Mouse (Mus musculus): ENCODE results near the gene Prkca. TPM values are rescaled to one million over a fixed set of nuclear protein-coding genes. Genes with fewer than 3 reads are reported as not detected.

The Prkca gene
- polyA plus RNA-seq, 1 experiment, result 18.1 TPM

- Histone ChIP-seq H3K27me3 (ENCODE audit: control insufficient read depth, insufficient read depth, insufficient read length) (no peaks in the 10 kb centered on the region), H3K4me3 (ENCODE audit: insufficient read depth, poor library complexity, severe bottlenecking) (no peak overlapping the region)
Measured at GRCm38 (mm10) chr11:108345321-108345720, 1.6 kb upstream of the Prkca start.

GRCm38 (mm10) chr11:108344759-108345158 is 1.0 kb upstream of the Prkca start:
- Histone ChIP-seq H3K79me2 (ENCODE audit: control insufficient read depth, insufficient read depth) (peaks cover 38% of the 10 kb centered on the region), H3K4me3 (ENCODE audit: insufficient read depth, poor library complexity, severe bottlenecking) (no peak overlapping the region), H3K36me3 (ENCODE audit: control insufficient read depth, insufficient read depth) (peaks cover 14% of the 10 kb centered on the region), H3K27me3 (ENCODE audit: control insufficient read depth, insufficient read depth, insufficient read length) (no peaks in the 10 kb centered on the region), H3K79me3 (ENCODE audit: low read depth) (peaks cover 35% of the 10 kb centered on the region), H3ac (ENCODE audit: control insufficient read depth, insufficient read length, low read depth) (no peak overlapping the region)
- TF ChIP-seq MYOD1 (IDR thresholded peaks at IDR 0.05; ENCODE audit: control insufficient read depth, insufficient read length, low read depth), result no peak
- no peak for TF ChIP-seq CEBPB (IDR thresholded peaks at IDR 0.05; ENCODE audit: low read depth)

More at GRCm38 (mm10) chr11:108345321-108345720, 1.6 kb upstream of the Prkca start:
- Histone ChIP-seq H3K79me3 (ENCODE audit: low read depth) (peaks cover 30% of the 10 kb centered on the region), H3K79me2 (ENCODE audit: control insufficient read depth, insufficient read depth) (peaks cover 33% of the 10 kb centered on the region), H3ac (ENCODE audit: control insufficient read depth, insufficient read length, low read depth) (no peak overlapping the region), H3K36me3 (ENCODE audit: control insufficient read depth, insufficient read depth) (peaks cover 10% of the 10 kb centered on the region)
- no peak for TF ChIP-seq CEBPB (IDR thresholded peaks at IDR 0.05; ENCODE audit: low read depth)
- TF ChIP-seq FOSL1 (IDR thresholded peaks at IDR 0.05; ENCODE audit: insufficient read depth, low read length, poor library complexity, severe bottlenecking), result no peak
- TF ChIP-seq USF1 (IDR thresholded peaks at IDR 0.05; ENCODE audit: low read depth), result no peak
- TF ChIP-seq MYOG (IDR thresholded peaks at IDR 0.05; ENCODE audit: control insufficient read depth, extremely low read depth, insufficient read length), result no peak
- no peak for TF ChIP-seq MAX (IDR thresholded peaks at IDR 0.05)
- TF ChIP-seq MYOD1 (IDR thresholded peaks at IDR 0.05; ENCODE audit: control insufficient read depth, insufficient read length, low read depth), result no peak
- TF ChIP-seq CTCF (IDR thresholded peaks at IDR 0.05; ENCODE audit: control insufficient read depth, insufficient read depth, insufficient read length), result no peak

- H3K4me3 ChIP-seq (ENCODE audit: insufficient read depth, poor library complexity, severe bottlenecking), result peak within 1 kb of the TSS; percentile 98
- H3ac ChIP-seq (ENCODE audit: control insufficient read depth, insufficient read length, low read depth), result peak within 1 kb of the TSS; percentile 93
- H3K79me3 ChIP-seq (ENCODE audit: low read depth), result peaks cover 48% of the 10 kb centered on the region
- TF ChIP-seq MYOD1 (IDR thresholded peaks at IDR 0.05; ENCODE audit: control insufficient read depth, insufficient read length, low read depth), result no peak
- H3K27me3 ChIP-seq (ENCODE audit: control insufficient read depth, insufficient read depth, insufficient read length), result no peaks in the 10 kb centered on the region
- H3K79me2 ChIP-seq (ENCODE audit: control insufficient read depth, insufficient read depth), result peaks cover 55% of the 10 kb centered on the region
- peaks cover 31% of the 10 kb centered on the region for H3K36me3 ChIP-seq (ENCODE audit: control insufficient read depth, insufficient read depth)
Measured at GRCm38 (mm10) chr11:108342781-108343768, 653 bp downstream of the Prkca start, which contains the start of gene Apoh. Apoh (plus strand) TSS chr11:108343354.

GRCm38 (mm10) chr11:108341783-108342182 is 1.9 kb downstream of the Prkca start:
- H3K27me3 ChIP-seq (ENCODE audit: control insufficient read depth, insufficient read depth, insufficient read length), result no peaks in the 10 kb centered on the region
- peak overlapping the region; percentile 15 for H3K4me3 ChIP-seq (ENCODE audit: insufficient read depth, poor library complexity, severe bottlenecking)
- peaks cover 68% of the 10 kb centered on the region for H3K79me2 ChIP-seq (ENCODE audit: control insufficient read depth, insufficient read depth)
- H3K36me3 ChIP-seq (ENCODE audit: control insufficient read depth, insufficient read depth), result peaks cover 41% of the 10 kb centered on the region
- no peak overlapping the region for H3ac ChIP-seq (ENCODE audit: control insufficient read depth, insufficient read length, low read depth)
- peaks cover 57% of the 10 kb centered on the region for H3K79me3 ChIP-seq (ENCODE audit: low read depth)
- TF ChIP-seq FOSL1 (IDR thresholded peaks at IDR 0.05; ENCODE audit: insufficient read depth, low read length, poor library complexity, severe bottlenecking), result no peak
- TF ChIP-seq USF1 (IDR thresholded peaks at IDR 0.05; ENCODE audit: low read depth), result no peak
- no peak for TF ChIP-seq CEBPB (IDR thresholded peaks at IDR 0.05; ENCODE audit: low read depth)
- no peak for TF ChIP-seq MYOD1 (IDR thresholded peaks at IDR 0.05; ENCODE audit: control insufficient read depth, insufficient read length, low read depth)
- no peak for TF ChIP-seq CTCF (IDR thresholded peaks at IDR 0.05; ENCODE audit: control insufficient read depth, insufficient read depth, insufficient read length)
- no peak for TF ChIP-seq MYOG (IDR thresholded peaks at IDR 0.05; ENCODE audit: control insufficient read depth, extremely low read depth, insufficient read length)

GRCm38 (mm10) chr11:108340293-108340692 is 3.4 kb downstream of the Prkca start:
- TF ChIP-seq FOSL1 (IDR thresholded peaks at IDR 0.05; ENCODE audit: insufficient read depth, low read length, poor library complexity, severe bottlenecking), result no peak
- TF ChIP-seq USF1 (IDR thresholded peaks at IDR 0.05; ENCODE audit: low read depth), result no peak
- TF ChIP-seq CEBPB (IDR thresholded peaks at IDR 0.05; ENCODE audit: low read depth), result no peak
- no peak for TF ChIP-seq MYOG (IDR thresholded peaks at IDR 0.05; ENCODE audit: control insufficient read depth, extremely low read depth, insufficient read length)
- no peak for TF ChIP-seq MYOD1 (IDR thresholded peaks at IDR 0.05; ENCODE audit: control insufficient read depth, insufficient read length, low read depth)
- TF ChIP-seq MAX (IDR thresholded peaks at IDR 0.05), result no peak
- TF ChIP-seq CTCF (IDR thresholded peaks at IDR 0.05; ENCODE audit: control insufficient read depth, insufficient read depth, insufficient read length), result no peak
- H3K27me3 ChIP-seq (ENCODE audit: control insufficient read depth, insufficient read depth, insufficient read length), result no peaks in the 10 kb centered on the region
- H3K36me3 ChIP-seq (ENCODE audit: control insufficient read depth, insufficient read depth), result peaks cover 50% of the 10 kb centered on the region

GRCm38 (mm10) chr11:108336445-108336844 is 7.3 kb downstream of the Prkca start:
- peaks cover 75% of the 10 kb centered on the region for H3K36me3 ChIP-seq (ENCODE audit: control insufficient read depth, insufficient read depth)
- TF ChIP-seq MAX (IDR thresholded peaks at IDR 0.05), result no peak
- TF ChIP-seq FOSL1 (IDR thresholded peaks at IDR 0.05; ENCODE audit: insufficient read depth, low read length, poor library complexity, severe bottlenecking), result no peak
- TF ChIP-seq CTCF (IDR thresholded peaks at IDR 0.05; ENCODE audit: control insufficient read depth, insufficient read depth, insufficient read length), result no peak
- TF ChIP-seq CEBPB (IDR thresholded peaks at IDR 0.05; ENCODE audit: low read depth), result no peak
- TF ChIP-seq MYOG (IDR thresholded peaks at IDR 0.05; ENCODE audit: control insufficient read depth, extremely low read depth, insufficient read length), result no peak
- TF ChIP-seq USF1 (IDR thresholded peaks at IDR 0.05; ENCODE audit: low read depth), result no peak
- no peak for TF ChIP-seq MYOD1 (IDR thresholded peaks at IDR 0.05; ENCODE audit: control insufficient read depth, insufficient read length, low read depth)
- H3K79me2 ChIP-seq (ENCODE audit: control insufficient read depth, insufficient read depth), result peaks cover 99% of the 10 kb centered on the region
- no peak overlapping the region for H3K4me3 ChIP-seq (ENCODE audit: insufficient read depth, poor library complexity, severe bottlenecking)
- H3K79me3 ChIP-seq (ENCODE audit: low read depth), result peaks cover 59% of the 10 kb centered on the region
- H3K27me3 ChIP-seq (ENCODE audit: control insufficient read depth, insufficient read depth, insufficient read length), result no peaks in the 10 kb centered on the region
- H3ac ChIP-seq (ENCODE audit: control insufficient read depth, insufficient read length, low read depth), result peak overlapping the region; percentile 80

More at GRCm38 (mm10) chr11:108340293-108340692, 3.4 kb downstream of the Prkca start:
- peaks cover 63% of the 10 kb centered on the region for H3K79me3 ChIP-seq (ENCODE audit: low read depth)
- H3K79me2 ChIP-seq (ENCODE audit: control insufficient read depth, insufficient read depth), result peaks cover 83% of the 10 kb centered on the region
- no peak overlapping the region for H3ac ChIP-seq (ENCODE audit: control insufficient read depth, insufficient read length, low read depth)
- H3K4me3 ChIP-seq (ENCODE audit: insufficient read depth, poor library complexity, severe bottlenecking), result no peak overlapping the region
